Mouse (Mus musculus): ENCODE data around the gene Qrich1. TPM values are rescaled to one million over a fixed set of nuclear protein-coding genes. Genes with fewer than 3 reads are reported as not detected.

Gene Qrich1
- total RNA-seq, 1 experiment from 2014 or later, result 131 TPM

DNA sequence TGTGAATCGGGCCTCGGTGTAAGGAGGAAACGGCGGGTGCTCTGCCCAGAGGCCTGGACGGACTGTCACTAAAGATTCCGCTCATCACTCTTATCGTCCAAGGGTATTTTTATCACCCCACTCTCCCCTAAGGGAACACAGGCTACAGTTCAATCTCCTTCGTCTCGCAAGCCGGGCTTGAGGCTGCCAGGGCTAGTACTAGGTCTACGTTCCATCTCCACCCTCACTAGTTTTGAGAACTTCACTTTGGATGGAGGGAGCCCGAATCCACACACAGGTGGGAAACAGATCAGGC is 25.4 kb upstream of the Qrich1 start:
- ATAC-seq (replicated peaks; ENCODE audit: low read depth, poor library complexity, severe bottlenecking), result no peak

DNA sequence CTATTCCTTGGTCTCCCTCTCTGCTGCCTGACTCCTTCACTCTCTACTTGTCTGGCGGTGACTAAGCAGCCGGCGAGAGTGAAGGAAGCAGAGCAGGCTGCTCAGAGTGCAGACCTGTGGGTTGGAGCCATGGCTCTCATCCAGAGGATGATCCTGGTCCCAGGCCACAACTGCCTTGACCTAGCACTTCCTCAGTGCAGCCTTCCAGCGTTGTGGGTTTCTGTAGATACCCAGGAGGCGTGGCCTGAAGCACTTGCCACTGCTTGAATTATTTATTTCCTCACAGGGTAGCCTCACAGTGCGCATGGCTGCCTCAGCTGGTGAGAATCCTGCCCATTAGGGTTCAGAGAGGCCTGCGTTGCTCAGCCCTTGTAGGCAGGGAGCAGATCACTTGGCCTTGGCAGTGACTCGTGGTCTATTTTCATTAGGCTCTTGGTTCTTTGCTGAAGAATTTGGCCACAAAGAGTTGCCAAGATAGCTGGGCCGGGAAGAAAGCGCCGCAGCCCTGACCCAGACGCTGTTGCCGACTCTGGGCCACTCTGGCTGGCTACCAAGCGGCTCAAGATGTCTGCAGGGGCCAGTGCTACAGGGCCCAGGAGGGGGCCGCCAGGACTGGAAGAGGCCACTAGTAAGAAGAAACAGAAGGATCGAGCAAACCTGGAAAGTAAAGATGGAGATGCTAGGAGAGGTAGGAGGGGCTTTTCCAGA is 24.4 kb upstream of the Qrich1 start:
- ATAC-seq (replicated peaks; ENCODE audit: low read depth, poor library complexity, severe bottlenecking), result peak; percentile 72

DNA sequence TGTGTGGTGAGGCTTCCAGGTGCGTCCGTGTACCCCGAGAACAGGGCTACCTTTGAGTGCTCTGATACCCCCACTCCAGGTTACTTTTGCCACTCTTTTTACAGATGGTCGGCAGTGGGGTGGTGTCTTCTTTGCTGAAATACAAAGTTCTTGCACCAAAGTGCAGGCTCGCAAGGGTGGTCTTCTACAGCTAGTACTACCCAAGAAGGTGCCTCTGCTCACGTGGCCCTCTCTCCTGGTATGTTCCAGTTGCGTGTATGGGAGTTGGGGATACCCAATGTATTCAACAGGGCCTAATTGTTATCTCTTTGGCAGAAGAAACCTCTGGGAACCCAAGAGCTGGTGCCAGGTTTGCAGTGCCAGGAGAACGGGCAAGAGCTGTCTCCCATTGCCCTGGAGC is 23.4 kb upstream of the Qrich1 start:
- ATAC-seq (replicated peaks; ENCODE audit: low read depth, poor library complexity, severe bottlenecking), result no peak

GRCm38 (mm10) chr9:108494146-108494825 is 22.3 kb upstream of the Qrich1 start:
- ATAC-seq (replicated peaks; ENCODE audit: low read depth, poor library complexity, severe bottlenecking), result no peak

DNA sequence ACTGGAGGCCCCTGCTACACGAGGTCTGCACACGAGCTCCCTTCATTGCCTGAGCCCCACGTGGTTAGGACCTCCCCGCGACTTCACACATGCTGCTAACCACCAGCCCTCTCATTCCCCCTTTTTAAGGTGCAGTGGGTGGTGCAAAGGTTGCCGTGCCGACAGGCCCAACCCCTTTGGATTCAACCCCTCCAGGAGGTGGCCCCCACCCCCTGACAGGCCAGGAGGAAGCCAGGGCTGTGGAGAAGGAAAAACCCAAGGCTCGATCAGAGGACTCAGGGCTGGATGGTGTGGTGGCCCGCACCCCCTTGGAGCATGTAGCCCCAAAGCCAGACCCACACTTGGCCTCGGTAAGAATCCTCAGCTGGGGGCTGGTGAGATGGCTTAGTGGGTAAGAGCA is 21.7 kb upstream of the Qrich1 start:
- ATAC-seq (replicated peaks; ENCODE audit: low read depth, poor library complexity, severe bottlenecking), result no peak

DNA sequence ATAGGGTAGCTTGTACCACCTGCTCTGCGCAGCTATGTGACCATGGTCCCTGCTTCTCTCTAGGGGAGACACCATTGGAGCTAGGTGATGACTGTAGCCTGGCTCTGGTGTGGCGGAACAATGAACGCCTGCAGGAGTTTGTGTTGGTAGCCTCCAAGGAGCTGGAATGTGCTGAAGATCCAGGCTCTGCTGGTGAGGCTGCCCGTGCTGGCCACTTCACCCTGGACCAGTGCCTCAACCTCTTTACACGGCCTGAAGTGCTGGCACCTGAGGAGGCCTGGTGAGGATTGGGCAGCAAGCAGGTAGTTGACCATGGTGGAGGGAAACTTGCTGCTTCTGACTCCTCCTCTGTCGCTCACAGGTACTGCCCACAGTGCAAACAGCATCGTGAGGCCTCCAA is 17.4 kb upstream of the Qrich1 start:
- no peak for ATAC-seq (replicated peaks; ENCODE audit: low read depth, poor library complexity, severe bottlenecking)

GRCm38 (mm10) chr9:108499943-108500342 is 16.7 kb upstream of the Qrich1 start:
- no peak for ATAC-seq (replicated peaks; ENCODE audit: low read depth, poor library complexity, severe bottlenecking)

DNA sequence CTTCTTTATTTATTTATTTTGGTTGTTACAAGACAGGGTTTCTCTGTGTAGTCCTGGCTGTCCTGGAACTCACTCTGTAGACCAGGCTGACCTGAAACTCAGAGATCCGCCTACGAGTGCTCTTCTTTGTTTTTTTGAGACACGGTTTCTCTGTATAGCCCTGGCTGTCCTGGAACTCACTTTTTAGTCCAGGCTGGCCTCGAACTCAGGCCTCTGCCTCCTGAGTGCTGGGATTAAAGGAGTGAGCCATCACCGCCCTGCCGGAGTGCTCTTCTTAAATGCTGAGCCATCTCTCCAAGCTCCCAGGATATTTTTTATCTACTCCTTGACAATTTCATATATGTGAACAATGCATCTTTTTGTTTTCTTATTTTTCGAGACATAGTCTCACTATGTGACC is 9.7 kb upstream of the Qrich1 start:
- no peak for ATAC-seq (replicated peaks; ENCODE audit: low read depth, poor library complexity, severe bottlenecking)

GRCm38 (mm10) chr9:108507619-108508434 is 8.8 kb upstream of the Qrich1 start, which contains the start of gene Qars:
TSS of gene Qars (plus strand) at chr9:108507706.
- ATAC-seq (replicated peaks; ENCODE audit: low read depth, poor library complexity, severe bottlenecking), result peak; percentile 99

DNA sequence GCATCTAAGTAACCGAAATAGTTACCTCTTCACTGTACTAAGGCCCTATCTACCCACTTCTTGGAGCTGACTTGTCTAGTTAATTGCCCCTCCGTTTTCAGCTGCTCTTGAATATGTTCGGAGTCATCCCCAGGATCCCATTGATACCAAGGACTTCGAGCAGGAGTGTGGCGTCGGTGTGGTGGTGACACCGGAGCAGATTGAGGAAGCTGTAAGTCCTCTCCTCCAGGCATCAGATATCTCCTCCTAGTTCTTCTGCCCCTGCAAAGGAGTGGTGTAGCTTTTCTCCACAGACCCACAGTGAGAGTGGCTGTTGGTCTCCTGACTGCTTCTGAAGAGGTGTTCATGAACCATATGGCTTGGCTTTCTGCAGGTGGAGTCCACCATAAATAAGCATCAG is 7.8 kb upstream of the Qrich1 start:
- no peak for ATAC-seq (replicated peaks; ENCODE audit: low read depth, poor library complexity, severe bottlenecking)

- peak; percentile 27 for ATAC-seq (replicated peaks; ENCODE audit: low read depth, poor library complexity, severe bottlenecking)
Observed at GRCm38 (mm10) chr9:108517253-108517930, 786 bp downstream of the Qrich1 start.

- peak; percentile 38 for ATAC-seq (replicated peaks; ENCODE audit: low read depth, poor library complexity, severe bottlenecking)
Observed at GRCm38 (mm10) chr9:108517931-108518332, 1.3 kb downstream of the Qrich1 start.

DNA sequence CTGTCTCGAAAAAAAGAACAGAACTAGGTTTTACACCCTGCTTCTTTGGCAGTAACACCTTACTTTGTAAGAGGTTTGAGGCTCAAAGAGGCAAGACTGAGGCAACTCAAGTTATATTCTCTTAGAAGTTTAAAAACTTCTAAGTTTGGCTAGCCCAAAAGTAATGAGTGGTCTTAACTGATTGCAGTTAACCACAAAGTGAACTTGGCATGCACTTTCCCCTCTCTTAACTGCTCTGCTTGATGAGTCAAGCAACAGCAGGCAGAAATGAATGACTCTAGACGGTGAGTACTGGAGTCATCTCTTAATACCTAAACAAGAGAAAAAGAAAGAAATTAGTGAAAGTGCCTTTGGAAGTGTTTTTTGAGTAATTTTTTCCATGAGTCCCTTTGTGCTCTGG is 5.0 kb downstream of the Qrich1 start:
- no peak for ATAC-seq (replicated peaks; ENCODE audit: low read depth, poor library complexity, severe bottlenecking)

DNA sequence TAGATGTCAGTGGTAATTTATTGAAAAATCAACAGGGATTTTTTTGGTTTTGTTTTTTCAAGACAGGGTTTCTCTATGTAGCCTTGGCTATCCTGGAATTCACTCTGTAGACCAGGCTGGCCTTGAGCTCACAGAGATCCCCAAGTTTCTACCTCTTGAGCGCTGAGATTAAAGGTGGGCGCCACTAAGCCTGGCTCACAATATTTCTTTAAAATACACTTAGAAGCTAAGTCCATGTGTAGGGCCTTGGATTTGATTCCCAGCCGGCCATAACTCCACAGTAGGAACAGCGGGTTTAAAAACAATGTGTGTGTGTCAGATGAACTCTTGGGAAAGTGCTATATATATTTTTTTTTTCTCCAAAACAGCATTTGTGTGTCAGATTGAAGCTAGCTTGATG is 6.7 kb downstream of the Qrich1 start:
- no peak for ATAC-seq (replicated peaks; ENCODE audit: low read depth, poor library complexity, severe bottlenecking)

- no peak for ATAC-seq (replicated peaks; ENCODE audit: low read depth, poor library complexity, severe bottlenecking)
Observed at GRCm38 (mm10) chr9:108525400-108525799, 8.8 kb downstream of the Qrich1 start.

DNA sequence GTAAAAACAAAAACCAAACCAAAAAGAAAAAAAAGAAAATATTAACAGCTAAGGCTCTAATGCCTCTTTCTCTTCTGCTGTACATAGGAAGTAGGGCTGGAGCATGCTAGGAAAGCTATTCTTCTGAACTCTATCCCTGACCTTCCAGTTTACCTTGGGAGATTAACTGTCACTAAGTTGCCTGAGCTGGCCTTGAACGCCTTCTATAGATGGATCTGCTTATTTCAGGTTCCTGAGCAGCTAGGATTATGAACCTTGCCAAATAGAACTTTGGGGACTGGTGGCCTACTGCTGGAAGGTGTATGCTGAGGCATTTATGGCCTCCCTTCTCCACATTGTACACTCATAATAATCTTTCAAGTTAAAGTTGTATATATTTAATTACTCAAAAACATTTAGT is 14.3 kb downstream of the Qrich1 start:
- ATAC-seq (replicated peaks; ENCODE audit: low read depth, poor library complexity, severe bottlenecking), result no peak

- ATAC-seq (replicated peaks; ENCODE audit: low read depth, poor library complexity, severe bottlenecking), result no peak
Observed at GRCm38 (mm10) chr9:108531496-108531895, 14.9 kb downstream of the Qrich1 start.

- ATAC-seq (replicated peaks; ENCODE audit: low read depth, poor library complexity, severe bottlenecking), result no peak
Observed at GRCm38 (mm10) chr9:108540846-108541245, 24.2 kb downstream of the Qrich1 start.

DNA sequence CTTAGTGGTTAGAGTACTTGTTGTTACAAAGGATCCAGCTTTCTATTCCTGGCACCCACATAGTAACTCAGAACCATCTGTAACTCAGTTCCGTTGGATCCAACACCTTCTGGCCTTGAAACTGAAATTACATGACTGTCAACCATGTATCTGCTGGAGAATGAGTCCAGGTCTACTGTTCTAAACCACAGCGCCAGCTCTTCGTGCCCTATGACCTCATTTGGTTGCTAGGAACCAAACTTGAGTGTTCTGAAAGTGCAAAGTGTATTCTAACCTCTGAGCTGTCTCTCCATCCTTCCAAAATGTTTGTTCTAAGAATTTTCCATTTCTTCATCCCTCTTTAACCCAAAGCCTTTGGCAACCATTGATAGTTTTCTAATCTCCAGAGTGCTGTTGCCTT is 29.4 kb downstream of the Qrich1 start:
- no peak for ATAC-seq (replicated peaks; ENCODE audit: low read depth, poor library complexity, severe bottlenecking)

- ATAC-seq (replicated peaks; ENCODE audit: low read depth, poor library complexity, severe bottlenecking), result no peak
Observed at GRCm38 (mm10) chr9:108546875-108547274, 30.3 kb downstream of the Qrich1 start.

DNA sequence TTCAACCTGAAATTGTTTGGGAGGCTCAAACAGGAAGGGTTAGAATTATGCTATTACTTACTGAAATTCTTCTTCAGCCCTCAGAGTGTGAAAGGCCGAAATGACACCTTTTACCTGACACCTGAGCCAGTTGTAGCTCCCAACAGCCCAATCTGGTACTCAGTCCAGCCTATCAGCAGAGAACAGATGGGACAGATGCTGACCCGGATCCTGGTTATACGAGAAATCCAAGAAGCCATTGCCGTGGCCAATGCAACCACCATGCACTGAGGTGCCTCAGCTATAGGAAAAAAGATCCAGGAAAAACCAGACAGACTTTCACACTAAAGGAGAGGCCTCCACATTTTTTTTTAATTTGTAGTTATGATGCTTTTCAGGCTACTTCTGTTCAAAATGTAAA is 42.6 kb downstream of the Qrich1 start:
- ATAC-seq (replicated peaks; ENCODE audit: low read depth, poor library complexity, severe bottlenecking), result no peak
